Mouse (Mus musculus): ENCODE data around the gene Scap. TPM values are rescaled to one million over a fixed set of nuclear protein-coding genes. Genes with fewer than 3 reads are reported as not detected.
A peak's percentile ranks its signal among the peaks of the same experiment; 100 is the strongest.

The Scap gene
- polyA plus RNA-seq, 1 experiment from 2014 or later, result 33.4 TPM

GRCm38 (mm10) chr9:110343805-110344204 lies 10.7 kb downstream of the Scap start:
- H3K4me3 ChIP-seq (replicated peaks; ENCODE audit: low read depth, low read length), result no peak overlapping the region
- no peak for ATAC-seq (replicated peaks; ENCODE audit: low FRiP score, low read depth)

GRCm38 (mm10) chr9:110345057-110345739 lies 12.1 kb downstream of the Scap start:
- WGBS, result 35% methylated on average over 7 of the region's 7 CpGs
- Histone ChIP-seq H3K4me2 (ENCODE audit: low read length) (no peak overlapping the region), H3K9ac (ENCODE audit: low read depth, low read length) (no peak overlapping the region), H3K27ac (no peak overlapping the region), H3K9me3 (replicated peaks; ENCODE audit: low read length) (no peaks in the 10 kb centered on the region), H3K36me3 (ENCODE audit: insufficient read depth, low read length) (no peaks in the 10 kb centered on the region), H3K4me1 (replicated peaks; ENCODE audit: insufficient read depth, low read length) (no peaks in the 10 kb centered on the region), H3K4me3 (replicated peaks; ENCODE audit: low read depth, low read length) (no peak overlapping the region), H3K27me3 (ENCODE audit: insufficient read depth, low read length) (no peaks in the 10 kb centered on the region)
- TF ChIP-seq CTCF (IDR thresholded peaks at IDR 0.05; ENCODE audit: low read depth), result no peak
- DNase-seq (ENCODE audit: low spot score) (no peak), ATAC-seq (replicated peaks; ENCODE audit: low FRiP score, low read depth) (no peak)

More at GRCm38 (mm10) chr9:110343805-110344204, 10.7 kb downstream of the Scap start:
- Histone ChIP-seq H3K9ac (ENCODE audit: low read depth, low read length) (no peak overlapping the region), H3K27me3 (ENCODE audit: insufficient read depth, low read length) (no peaks in the 10 kb centered on the region), H3K9me3 (replicated peaks; ENCODE audit: low read length) (no peaks in the 10 kb centered on the region), H3K4me2 (ENCODE audit: low read length) (no peak overlapping the region), H3K4me1 (replicated peaks; ENCODE audit: insufficient read depth, low read length) (no peaks in the 10 kb centered on the region), H3K27ac (no peak overlapping the region), H3K36me3 (ENCODE audit: insufficient read depth, low read length) (no peaks in the 10 kb centered on the region)
- DNase-seq (ENCODE audit: low spot score), result no peak
- no peak for TF ChIP-seq CTCF (IDR thresholded peaks at IDR 0.05; ENCODE audit: low read depth)
- 47% methylated on average over 6 of the region's 6 CpGs for WGBS

- H3K9me3 ChIP-seq (replicated peaks; ENCODE audit: low read length), result no peaks in the 10 kb centered on the region
- TF ChIP-seq CTCF (IDR thresholded peaks at IDR 0.05; ENCODE audit: low read depth), result no peak
- DNase-seq (ENCODE audit: low spot score) (no peak), ATAC-seq (replicated peaks; ENCODE audit: low FRiP score, low read depth) (no peak)
- no peaks in the 10 kb centered on the region for H3K27me3 ChIP-seq (ENCODE audit: insufficient read depth, low read length)
- no peaks in the 10 kb centered on the region for H3K36me3 ChIP-seq (ENCODE audit: insufficient read depth, low read length)
- no peaks in the 10 kb centered on the region for H3K4me1 ChIP-seq (replicated peaks; ENCODE audit: insufficient read depth, low read length)
- no peak overlapping the region for H3K4me3 ChIP-seq (replicated peaks; ENCODE audit: low read depth, low read length)
- H3K4me2 ChIP-seq (ENCODE audit: low read length), result no peak overlapping the region
- H3K9ac ChIP-seq (ENCODE audit: low read depth, low read length), result no peak overlapping the region
- WGBS, result 84% methylated on average over 4 of the region's 4 CpGs
- no peak overlapping the region for H3K27ac ChIP-seq
Measured at GRCm38 (mm10) chr9:110348899-110349298, 15.8 kb downstream of the Scap start.

GRCm38 (mm10) chr9:110350188-110350587 lies 17.1 kb downstream of the Scap start:
- WGBS, result 89% methylated on average over 5 of the region's 5 CpGs
- Histone ChIP-seq H3K9ac (ENCODE audit: low read depth, low read length) (no peak overlapping the region), H3K27ac (no peak overlapping the region), H3K9me3 (replicated peaks; ENCODE audit: low read length) (no peaks in the 10 kb centered on the region), H3K36me3 (ENCODE audit: insufficient read depth, low read length) (no peaks in the 10 kb centered on the region), H3K27me3 (ENCODE audit: insufficient read depth, low read length) (no peaks in the 10 kb centered on the region), H3K4me2 (ENCODE audit: low read length) (no peak overlapping the region), H3K4me3 (replicated peaks; ENCODE audit: low read depth, low read length) (no peak overlapping the region), H3K4me1 (replicated peaks; ENCODE audit: insufficient read depth, low read length) (no peaks in the 10 kb centered on the region)
- ATAC-seq (replicated peaks; ENCODE audit: low FRiP score, low read depth) (no peak), DNase-seq (ENCODE audit: low spot score) (no peak)
- TF ChIP-seq CTCF (IDR thresholded peaks at IDR 0.05; ENCODE audit: low read depth), result no peak

GRCm38 (mm10) chr9:110350612-110351011 lies 17.5 kb downstream of the Scap start:
- WGBS, result 80% methylated on average over 5 of the region's 5 CpGs

GRCm38 (mm10) chr9:110351350-110351749 lies 18.3 kb downstream of the Scap start:
- DNase-seq (ENCODE audit: low spot score), result no peak
- no peaks in the 10 kb centered on the region for H3K4me1 ChIP-seq (replicated peaks; ENCODE audit: insufficient read depth, low read length)
- no peak overlapping the region for H3K4me2 ChIP-seq (ENCODE audit: low read length)
- no peak for TF ChIP-seq CTCF (IDR thresholded peaks at IDR 0.05; ENCODE audit: low read depth)
- no peak overlapping the region for H3K4me3 ChIP-seq (replicated peaks; ENCODE audit: low read depth, low read length)
- H3K9me3 ChIP-seq (replicated peaks; ENCODE audit: low read length), result no peaks in the 10 kb centered on the region
- no peak for ATAC-seq (replicated peaks; ENCODE audit: low FRiP score, low read depth)
- H3K27me3 ChIP-seq (ENCODE audit: insufficient read depth, low read length), result no peaks in the 10 kb centered on the region
- H3K9ac ChIP-seq (ENCODE audit: low read depth, low read length), result no peak overlapping the region
- no peak overlapping the region for H3K27ac ChIP-seq
- H3K36me3 ChIP-seq (ENCODE audit: insufficient read depth, low read length), result 0 out of 2 replicates have a peak, but pooled peaks cover 3% of the 10 kb centered on the region
- WGBS, result 88% methylated on average over 2 of the region's 2 CpGs

More at GRCm38 (mm10) chr9:110350612-110351011, 17.5 kb downstream of the Scap start:
- no peaks in the 10 kb centered on the region for H3K4me1 ChIP-seq (replicated peaks; ENCODE audit: insufficient read depth, low read length)
- no peaks in the 10 kb centered on the region for H3K9me3 ChIP-seq (replicated peaks; ENCODE audit: low read length)
- TF ChIP-seq CTCF (IDR thresholded peaks at IDR 0.05; ENCODE audit: low read depth), result no peak
- DNase-seq (ENCODE audit: low spot score), result no peak
- H3K27me3 ChIP-seq (ENCODE audit: insufficient read depth, low read length), result no peaks in the 10 kb centered on the region
- H3K4me2 ChIP-seq (ENCODE audit: low read length), result no peak overlapping the region
- H3K27ac ChIP-seq, result no peak overlapping the region
- H3K4me3 ChIP-seq (replicated peaks; ENCODE audit: low read depth, low read length), result no peak overlapping the region
- no peak overlapping the region for H3K9ac ChIP-seq (ENCODE audit: low read depth, low read length)
- peak; percentile 66; the same call in 1 of the 2 replicates for ATAC-seq (replicated peaks; ENCODE audit: low FRiP score, low read depth)
- no peaks in the 10 kb centered on the region for H3K36me3 ChIP-seq (ENCODE audit: insufficient read depth, low read length)
